Mouse (Mus musculus) right cerebral cortex, postnatal 25 days (tissue): Measurements from ENCODE around the gene Slc25a47.

Experiments used
- DNase-seq: peaks from one replicate; pipeline ENCODE4 v3.0.0; 2022

The Slc25a47 gene

GRCm38 (mm10) chr12:108869575-108869974 is 33.7 kb downstream of the Slc25a47 start:
- no peak for DNase-seq

- DNase-seq, result no peak
These were observed 37.3 kb downstream of the Slc25a47 start for GRCm38 (mm10) chr12:108873122-108873521.

GRCm38 (mm10) chr12:108879138-108879537 is 43.3 kb downstream of the Slc25a47 start:
- DNase-seq, result no peak

GRCm38 (mm10) chr12:108880606-108881005 is 44.8 kb downstream of the Slc25a47 start:
- DNase-seq, result no peak

GRCm38 (mm10) chr12:108881192-108881591 is 45.3 kb downstream of the Slc25a47 start:
- DNase-seq, result no peak

GRCm38 (mm10) chr12:108882776-108883175 is 46.9 kb downstream of the Slc25a47 start:
- DNase-seq, result no peak

- no peak for DNase-seq
These were observed 50.1 kb downstream of the Slc25a47 start for GRCm38 (mm10) chr12:108885906-108886305.

GRCm38 (mm10) chr12:108887077-108887476 is 51.2 kb downstream of the Slc25a47 start:
- no peak for DNase-seq

GRCm38 (mm10) chr12:108888632-108889031 is 52.8 kb downstream of the Slc25a47 start:
- DNase-seq, result no peak

- no peak for DNase-seq
These were observed 57.3 kb downstream of the Slc25a47 start, which contains the start of gene Wdr25 for GRCm38 (mm10) chr12:108892989-108893714. TSS of gene Wdr25 (plus strand) at chr12:108893631.

GRCm38 (mm10) chr12:108893715-108894431 is 58.0 kb downstream of the Slc25a47 start, which contains the start of gene Wars:
TSS of gene Wars (minus strand) at chr12:108894174.
- peak; percentile 96 for DNase-seq

GRCm38 (mm10) chr12:108894432-108894816 is 58.6 kb downstream of the Slc25a47 start:
- DNase-seq, result no peak

GRCm38 (mm10) chr12:108896006-108896405 is 60.2 kb downstream of the Slc25a47 start:
- DNase-seq, result no peak

- no peak for DNase-seq
These were observed 65.5 kb downstream of the Slc25a47 start for GRCm38 (mm10) chr12:108901346-108901745.

GRCm38 (mm10) chr12:108902940-108903339 is 67.1 kb downstream of the Slc25a47 start:
- peak; percentile 68 for DNase-seq

- peak; percentile 64 for DNase-seq
These were observed 67.9 kb downstream of the Slc25a47 start for GRCm38 (mm10) chr12:108903600-108904275.

- no peak for DNase-seq
These were observed 68.4 kb downstream of the Slc25a47 start for GRCm38 (mm10) chr12:108904276-108904653.

- no peak for DNase-seq
These were observed 69.9 kb downstream of the Slc25a47 start for GRCm38 (mm10) chr12:108905620-108906302.

GRCm38 (mm10) chr12:108906398-108906797 is 70.6 kb downstream of the Slc25a47 start:
- DNase-seq, result no peak
